In the genomic region with DNA sequence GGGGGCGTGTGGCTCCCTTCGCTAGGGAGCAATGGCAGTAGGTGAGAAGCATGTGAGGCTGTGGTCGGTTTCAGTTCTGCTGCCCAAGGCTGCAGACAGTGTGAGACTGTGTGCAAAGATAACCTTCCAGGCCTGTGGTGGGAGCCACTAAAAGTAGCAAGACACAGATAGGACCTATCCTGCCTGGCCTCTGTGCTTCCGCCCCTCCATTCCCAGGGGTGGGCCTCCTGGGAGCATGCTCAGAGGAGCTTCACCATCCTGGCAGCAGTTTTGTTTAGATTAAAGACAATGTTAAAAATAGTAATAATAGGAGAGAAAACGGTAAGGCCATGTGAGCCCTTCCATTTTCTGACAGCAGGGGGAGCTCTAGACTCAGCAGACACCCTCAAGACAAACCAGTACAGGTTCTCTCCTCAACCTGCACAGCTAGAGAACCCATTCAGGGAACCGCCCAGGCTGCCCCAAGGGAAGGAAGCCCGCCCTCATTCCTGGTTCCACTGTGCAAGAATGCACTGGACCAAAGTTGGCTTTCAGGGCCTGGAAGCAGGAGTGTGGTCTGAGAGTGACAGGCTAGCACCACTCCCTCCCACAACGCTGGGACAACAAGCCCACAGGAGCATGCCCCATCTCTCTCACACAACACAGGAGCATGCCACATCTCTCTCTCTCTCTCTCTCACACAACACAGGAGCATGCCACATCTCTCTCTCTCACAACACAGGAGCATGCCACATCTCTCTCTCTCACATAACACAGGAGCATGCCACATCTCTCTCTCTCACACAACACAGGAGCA, we compare ENCODE assay signal across 8 mouse cellular contexts. TPM values are rescaled to one million over a fixed set of nuclear protein-coding genes. Genes with fewer than 3 reads are reported as not detected.
A peak's percentile ranks its signal among the peaks of the same experiment; 100 is the strongest.
DNase-seq lines count a peak whose midpoint lies in the region; ATAC-seq and TF ChIP-seq lines count a peak whose summit lies in the region.

No protein-coding gene starts in this region.

- no peaks in the 10 kb centered on the region for H3K9me3 ChIP-seq in CH12.LX (replicated peaks; ENCODE audit: low read length)
- no peaks in the 10 kb centered on the region for H3K9me3 ChIP-seq in heart, embryonic 16.5 days (replicated peaks; ENCODE audit: control insufficient read depth, low read length)
- H3K9me3 ChIP-seq in liver, embryonic 12.5 days (replicated peaks): no peaks in the 10 kb centered on the region
- H3K9me3 ChIP-seq in stomach, embryonic 15.5 days: no peaks in the 10 kb centered on the region

- peak; percentile 86 for DNase-seq in CH12.LX (ENCODE audit: extremely low read depth)
- peak; percentile 60 for DNase-seq in c-Kit-negative CD71-positive TER-119-positive erythroid progenitor cells, embryonic 14.5 days (ENCODE audit: low read depth, low spot score)
- DNase-seq in fibroblast of lung, adult 2 months (ENCODE audit: low read depth): peak; percentile 56
- DNase-seq in kidney, postnatal 14 days: peak; percentile 84
- peak; percentile 84 for DNase-seq in neural tube, embryonic 10.5 days (ENCODE audit: extremely low spot score, low spot score)

- TF ChIP-seq RAD21 in CH12.LX (IDR thresholded peaks at IDR 0.05; ENCODE audit: low read depth, low read length): peak; percentile 94

- dilution Hi-C loops in CH12.LX (cut with MboI; ENCODE audit: extremely low pct_ligation_motif_present, extremely low pct_unique_long_range_greater_than_20kb, low sequenced_read_pairs): no loop called here

- in situ Hi-C loops in CH12.LX (cut with MboI; ENCODE audit: low pct_ligation_motif_present, low pct_unique_long_range_greater_than_20kb, low sequenced_read_pairs): loop anchor here (5.0 kb wide), 1 partner anchor 35 kb away; no protein-coding TSS in a partner anchor

- H3K4me2 ChIP-seq in CH12.LX (ENCODE audit: insufficient read depth, low read depth, poor library complexity, severe bottlenecking): peak overlapping the region; percentile 60; the same call in 1 of the 2 replicates
- no peak overlapping the region for H3K4me2 ChIP-seq in heart, embryonic 16.5 days (ENCODE audit: low read depth, low read length)
- peak overlapping the region; percentile 48 for H3K4me2 ChIP-seq in liver, embryonic 12.5 days
- no peak overlapping the region for H3K4me2 ChIP-seq in stomach, embryonic 15.5 days

- H3K27ac ChIP-seq in CH12.LX (ENCODE audit: insufficient read depth, low read depth): no peak overlapping the region
- H3K27ac ChIP-seq in heart, embryonic 16.5 days (ENCODE audit: low read length): no peak overlapping the region
- peak overlapping the region; percentile 78 for H3K27ac ChIP-seq in liver, embryonic 12.5 days
- peak overlapping the region; percentile 21; the same call in 1 of the 2 replicates for H3K27ac ChIP-seq in stomach, embryonic 15.5 days

- no peak overlapping the region for H3K9ac ChIP-seq in CH12.LX (ENCODE audit: insufficient read depth, low read depth)
- peak overlapping the region; percentile 12; the same call in 1 of the 2 replicates for H3K9ac ChIP-seq in heart, embryonic 16.5 days (ENCODE audit: low read length)
- H3K9ac ChIP-seq in liver, embryonic 12.5 days: peak overlapping the region; percentile 37; the same call in 1 of the 2 replicates
- H3K9ac ChIP-seq in stomach, embryonic 15.5 days: no peak overlapping the region

- ATAC-seq in heart, embryonic 16.5 days (replicated peaks; ENCODE audit: extremely low read depth, insufficient read depth, low FRiP score): peak; percentile 84
- peak; percentile 94 for ATAC-seq in liver, embryonic 12.5 days
- peak; percentile 74; the same call in 1 of the 2 replicates for ATAC-seq in stomach, embryonic 15.5 days (ENCODE audit: insufficient read depth, low FRiP score, low read depth)

- H3K36me3 ChIP-seq in CH12.LX (replicated peaks in 1 of 2; ENCODE audit: control insufficient read depth in 1 of 2, insufficient read depth in 1 of 2, low read length in 1 of 2): peaks cover 9 to 58% of the 10 kb centered on the region in 2 experiments
- no peaks in the 10 kb centered on the region for H3K36me3 ChIP-seq in heart, embryonic 16.5 days (ENCODE audit: control insufficient read depth, insufficient read depth)
- H3K36me3 ChIP-seq in liver, embryonic 12.5 days: 0 out of 2 replicates have a peak, but pooled peaks cover 4% of the 10 kb centered on the region
- H3K36me3 ChIP-seq in stomach, embryonic 15.5 days: no peaks in the 10 kb centered on the region

- 13% methylated on average over 8 of the region's 8 CpGs for WGBS in heart, embryonic 16.5 days
- 11% methylated on average over 8 of the region's 8 CpGs for WGBS in liver, embryonic 12.5 days (ENCODE audit: insufficient replicate concordance)
- 27% methylated on average over 8 of the region's 8 CpGs for WGBS in stomach, embryonic 15.5 days

- no peaks in the 10 kb centered on the region for H3K27me3 ChIP-seq in CH12.LX (replicated peaks)
- H3K27me3 ChIP-seq in heart, embryonic 16.5 days (ENCODE audit: control insufficient read depth, insufficient read depth, low read length): no peaks in the 10 kb centered on the region
- H3K27me3 ChIP-seq in liver, embryonic 12.5 days (replicated peaks): no peaks in the 10 kb centered on the region
- H3K27me3 ChIP-seq in stomach, embryonic 15.5 days (replicated peaks): no peaks in the 10 kb centered on the region

- no peak overlapping the region for H3K4me3 ChIP-seq in CH12.LX (replicated peaks in 1 of 3; ENCODE audit: low read depth in 2 of 3, low read length in 2 of 3, poor library complexity in 1 of 3)
- no peak overlapping the region for H3K4me3 ChIP-seq in heart, embryonic 16.5 days (ENCODE audit: low read length)
- no peak overlapping the region for H3K4me3 ChIP-seq in liver, embryonic 12.5 days
- H3K4me3 ChIP-seq in stomach, embryonic 15.5 days (replicated peaks): no peak overlapping the region

- TF ChIP-seq POLR2A in CH12.LX (IDR thresholded peaks at IDR 0.05; ENCODE audit: low read depth, low read length): no peak

- H3K79me2 ChIP-seq in CH12.LX (replicated peaks; ENCODE audit: control insufficient read depth, extremely low read depth, insufficient read depth, poor library complexity, severe bottlenecking): no peaks in the 10 kb centered on the region

- TF ChIP-seq EP300 in CH12.LX (IDR thresholded peaks at IDR 0.05; ENCODE audit: low read length): peak; percentile 57

- peaks cover 25 to 88% of the 10 kb centered on the region in 2 experiments for H3K4me1 ChIP-seq in CH12.LX (ENCODE audit: control insufficient read depth in 1 of 2, insufficient read depth in 2 of 2)
- H3K4me1 ChIP-seq in heart, embryonic 16.5 days (ENCODE audit: control insufficient read depth, insufficient read depth, low read length): peaks cover 12% of the 10 kb centered on the region
- peaks cover 42% of the 10 kb centered on the region for H3K4me1 ChIP-seq in liver, embryonic 12.5 days
- peaks cover 20% of the 10 kb centered on the region for H3K4me1 ChIP-seq in stomach, embryonic 15.5 days

- TF ChIP-seq CTCF in CH12.LX (conservative IDR thresholded peaks at IDR 0.05 in 1 of 2, IDR thresholded peaks at IDR 0.05 in 1 of 2; ENCODE audit: low read depth in 2 of 2, low read length in 2 of 2): peak; percentile 91 to 97

TF ChIP-seq in CH12.LX, 34 proteins besides CTCF, POLR2A, EP300 and RAD21:
- TF ChIP-seq CHD1 (IDR thresholded peaks at IDR 0.05; ENCODE audit: low read depth, low read length) (no peak), MAX (IDR thresholded peaks at IDR 0.05; ENCODE audit: low read length) (peak; percentile 86), MXI1 (IDR thresholded peaks at IDR 0.05; ENCODE audit: low read depth, low read length) (peak; percentile 81), NRF1 (IDR thresholded peaks at IDR 0.05; ENCODE audit: low read depth, low read length) (peak; percentile 58), RCOR1 (conservative IDR thresholded peaks at IDR 0.05; ENCODE audit: low read depth, low read length) (no peak), JUN (IDR thresholded peaks at IDR 0.05; ENCODE audit: insufficient read depth, low read depth, low read length) (no peak), SIN3A (IDR thresholded peaks at IDR 0.05; ENCODE audit: low read length) (peak; percentile 60), ETS1 (conservative IDR thresholded peaks at IDR 0.05; ENCODE audit: low read depth, low read length) (peak; percentile 53; the same call in 1 of the 2 replicates), IRF4 (IDR thresholded peaks at IDR 0.05; ENCODE audit: low read depth, low read length) (peak; percentile 87), MEF2A (IDR thresholded peaks at IDR 0.05; ENCODE audit: borderline replicate concordance, low read depth, low read length) (peak; percentile 68; the same call in 1 of the 2 replicates), ZNF384 (IDR thresholded peaks at IDR 0.05; ENCODE audit: low read depth, low read length) (no peak), BHLHE40 (IDR thresholded peaks at IDR 0.05; ENCODE audit: low read depth, low read length) (peak; percentile 86), NELFE (IDR thresholded peaks at IDR 0.05; ENCODE audit: low read depth, low read length) (peak; percentile 30; the same call in 1 of the 2 replicates), ZC3H11A (IDR thresholded peaks at IDR 0.05; ENCODE audit: low read depth, low read length) (peak; percentile 33), TCF12 (IDR thresholded peaks at IDR 0.05; ENCODE audit: low read depth, low read length) (peak; percentile 39; the same call in 1 of the 2 replicates), KAT2A (IDR thresholded peaks at IDR 0.05; ENCODE audit: insufficient replicate concordance, low read length) (no peak), ZMIZ1 (IDR thresholded peaks at IDR 0.05; ENCODE audit: low read depth, low read length) (no peak), MYC (IDR thresholded peaks at IDR 0.05; ENCODE audit: low read depth, low read length) (peak; percentile 78), SMC3 (IDR thresholded peaks at IDR 0.05; ENCODE audit: low read depth, low read length) (peak; percentile 93), ELF1 (IDR thresholded peaks at IDR 0.05; ENCODE audit: low read depth, low read length) (peak; percentile 20; the same call in 1 of the 2 replicates)

RNA-seq across cellular contexts. Expression of a gene that starts 50.0 kb away (rescaled TPM):
- total RNA-seq in CH12.LX (2012; rRNA removed) (25.5 and 29.5 TPM in 2 replicates), CH12.LX (2014; rRNA removed) (14.4 and 15.5 TPM in 2 replicates)
- 15.0 and 19.9 TPM in 2 replicates for polyA plus RNA-seq in CH12.LX (2012; ENCODE audit: insufficient read length, low read depth)
- 15.8 and 20.1 TPM in 2 replicates for polyA plus RNA-seq in heart, embryonic 16.5 days (2015; fragmentation: Nextera tagmentation; extraction: Ambion mirVana)
- polyA plus RNA-seq in liver, embryonic 12.5 days (2016; fragmentation: Nextera tagmentation; extraction: Ambion mirVana): 17.6 and 18.1 TPM in 2 replicates
- polyA plus RNA-seq in stomach, embryonic 15.5 days (2015; fragmentation: Nextera tagmentation; extraction: Ambion mirVana): 43.9 and 44.6 TPM in 2 replicates

Comparison
In these comparisons a context has a peak if more than half of its experiments do, and no peak if none do; other contexts are left out.
1. H3K27ac ChIP-seq: peak in liver, embryonic 12.5 days (single experiment) and stomach, embryonic 15.5 days (single experiment); none in CH12.LX (single experiment) and heart, embryonic 16.5 days (single experiment).
2. H3K4me2 ChIP-seq: peak in CH12.LX (single experiment) and liver, embryonic 12.5 days (single experiment); none in heart, embryonic 16.5 days (single experiment) and stomach, embryonic 15.5 days (single experiment).
3. H3K9ac ChIP-seq: peak in heart, embryonic 16.5 days (single experiment) and liver, embryonic 12.5 days (single experiment); none in CH12.LX (single experiment) and stomach, embryonic 15.5 days (single experiment).
4. Peak in every context shown above with its lines, with median percentiles within 50 percentile points of each other: DNase-seq and ATAC-seq.